Mouse (Mus musculus): ENCODE data around the gene Wnt3. TPM values are rescaled to one million over a fixed set of nuclear protein-coding genes. Genes with fewer than 3 reads are reported as not detected.
A peak's percentile ranks its signal among the peaks of the same experiment; 100 is the strongest.

Gene Wnt3
- polyA plus RNA-seq, 1 experiment from 2014 or later = 9.8 TPM

- H3K36me3 ChIP-seq = peaks cover 65% of the 10 kb centered on the region
- no peak overlapping the region for H3K4me3 ChIP-seq
- peaks cover 40% of the 10 kb centered on the region for H3K4me1 ChIP-seq
- H3K27me3 ChIP-seq (ENCODE audit: low read depth, poor library complexity, severe bottlenecking) = no peaks in the 10 kb centered on the region
- no peaks in the 10 kb centered on the region for H3K9me3 ChIP-seq (replicated peaks)
- WGBS = 74% methylated on average over 4 of the region's 4 CpGs
- peak overlapping the region; percentile 67 for H3K27ac ChIP-seq (replicated peaks)
- DNase-seq (ENCODE audit: low spot score) = no peak
These were observed 86.1 kb downstream of the Wnt3 start for GRCm38 (mm10) chr11:103859933-103860610.

GRCm38 (mm10) chr11:103862951-103863350, 89.0 kb downstream of the Wnt3 start:
- 89% methylated on average over 8 of the region's 8 CpGs for WGBS
- no peaks in the 10 kb centered on the region for H3K9me3 ChIP-seq (replicated peaks)
- no peaks in the 10 kb centered on the region for H3K27me3 ChIP-seq (ENCODE audit: low read depth, poor library complexity, severe bottlenecking)
- no peak overlapping the region for H3K4me3 ChIP-seq
- peaks cover 56% of the 10 kb centered on the region for H3K36me3 ChIP-seq
- peaks cover 28% of the 10 kb centered on the region for H3K4me1 ChIP-seq
- DNase-seq (ENCODE audit: low spot score) = no peak
- no peak overlapping the region for H3K27ac ChIP-seq (replicated peaks)

- no peaks in the 10 kb centered on the region for H3K9me3 ChIP-seq (replicated peaks)
- peaks cover 23% of the 10 kb centered on the region for H3K4me1 ChIP-seq
- H3K4me3 ChIP-seq = no peak overlapping the region
- H3K27me3 ChIP-seq (ENCODE audit: low read depth, poor library complexity, severe bottlenecking) = no peaks in the 10 kb centered on the region
- no peak overlapping the region for H3K27ac ChIP-seq (replicated peaks)
- 87% methylated on average over 4 of the region's 4 CpGs for WGBS
- DNase-seq (ENCODE audit: low spot score) = no peak
- H3K36me3 ChIP-seq = peaks cover 54% of the 10 kb centered on the region
These were observed 90.5 kb downstream of the Wnt3 start for GRCm38 (mm10) chr11:103864486-103864885.

GRCm38 (mm10) chr11:103865346-103865745, 91.4 kb downstream of the Wnt3 start:
- 57% methylated on average over 7 of the region's 7 CpGs for WGBS
- no peaks in the 10 kb centered on the region for H3K27me3 ChIP-seq (ENCODE audit: low read depth, poor library complexity, severe bottlenecking)
- DNase-seq (ENCODE audit: low spot score) = no peak
- H3K9me3 ChIP-seq (replicated peaks) = no peaks in the 10 kb centered on the region
- no peak overlapping the region for H3K4me3 ChIP-seq
- H3K36me3 ChIP-seq = peaks cover 55% of the 10 kb centered on the region
- peaks cover 14% of the 10 kb centered on the region for H3K4me1 ChIP-seq
- H3K27ac ChIP-seq (replicated peaks) = no peak overlapping the region

Other genes with a start within 250 kb of the Wnt3 start
- gene Gm884, start 153.0 kb upstream of the Wnt3 start, polyA plus RNA-seq (2016; fragmentation: Nextera tagmentation; extraction: Ambion mirVana) = not detected in 2 replicates
- gene Lyzl6, start 135.3 kb upstream of the Wnt3 start, polyA plus RNA-seq (2016; fragmentation: Nextera tagmentation; extraction: Ambion mirVana) = not detected in 2 replicates
- gene Rprml, start 124.6 kb upstream of the Wnt3 start, polyA plus RNA-seq (2016; fragmentation: Nextera tagmentation; extraction: Ambion mirVana) = 0.14 TPM in 1 of 2 replicates, not detected in the other
- gene Gosr2, start 76.3 kb upstream of the Wnt3 start, polyA plus RNA-seq (2016; fragmentation: Nextera tagmentation; extraction: Ambion mirVana) = 95.6 and 105 TPM in 2 replicates
- gene Wnt9b, start 24.3 kb upstream of the Wnt3 start, polyA plus RNA-seq (2016; fragmentation: Nextera tagmentation; extraction: Ambion mirVana) = 0.43 and 0.73 TPM in 2 replicates
- gene Nsf, start 179.9 kb downstream of the Wnt3 start, polyA plus RNA-seq (2016; fragmentation: Nextera tagmentation; extraction: Ambion mirVana) = 59.6 and 66.2 TPM in 2 replicates
- gene Arf2, start 192.6 kb downstream of the Wnt3 start, polyA plus RNA-seq (2016; fragmentation: Nextera tagmentation; extraction: Ambion mirVana) = 106 and 132 TPM in 2 replicates

Data from midbrain, embryonic 10.5 days (tissue).